Mouse (Mus musculus): ENCODE measurements at regions not wholly inside any gene's neighbourhood (a gene's known extent, or its start where the extent isn't known, plus 50 kb on each side); places are given as distances from the start of the nearest gene placed in this dataset.

DNA sequence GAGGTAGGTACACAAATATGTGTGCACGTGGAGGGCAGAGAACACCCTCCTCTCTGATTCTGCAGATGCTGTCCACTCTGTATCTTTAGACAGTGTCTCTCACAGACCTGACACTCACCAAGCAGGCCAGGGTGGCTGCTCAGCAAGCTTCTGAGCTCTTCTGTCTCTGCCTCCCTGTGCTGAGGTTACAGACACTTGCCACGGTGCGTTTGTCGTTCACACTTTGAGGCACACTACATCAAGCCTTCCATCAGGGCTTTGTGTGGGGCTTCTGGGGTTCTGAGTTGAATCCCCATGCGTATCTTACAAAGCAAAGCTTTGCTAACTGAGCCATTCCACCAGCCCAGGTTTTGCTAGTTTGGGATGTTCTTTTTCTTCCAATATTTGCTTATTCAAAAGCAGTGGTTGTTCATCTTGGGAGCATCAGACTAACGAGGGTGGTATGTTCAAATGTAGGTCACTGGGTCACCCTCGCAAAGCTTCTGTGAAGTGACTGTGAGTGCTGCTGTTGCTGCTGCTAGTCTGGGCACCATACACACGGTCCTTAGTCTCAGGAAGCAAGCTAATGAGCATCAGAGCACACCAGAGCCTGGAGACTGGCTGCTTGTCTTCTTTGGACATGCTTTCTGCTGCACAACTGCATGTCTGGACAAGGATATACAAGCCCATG is 90.2 kb upstream of the Frmd4a start:
- TF ChIP-seq CTCF (IDR thresholded peaks at IDR 0.05) (no peak), EP300 (IDR thresholded peaks at IDR 0.05) (no peak)

Measured in lung, postnatal 0 days (tissue).